Mouse (Mus musculus): ENCODE measurements at regions not wholly inside any gene's neighbourhood (a gene's known extent, or its start where the extent isn't known, plus 50 kb on each side); places are given as distances from the start of the nearest gene placed in this dataset.

GRCm38 (mm10) chr6:118283949-118284568 lies 86.5 kb upstream of the Ret start:
- no peak for DNase-seq

DNA sequence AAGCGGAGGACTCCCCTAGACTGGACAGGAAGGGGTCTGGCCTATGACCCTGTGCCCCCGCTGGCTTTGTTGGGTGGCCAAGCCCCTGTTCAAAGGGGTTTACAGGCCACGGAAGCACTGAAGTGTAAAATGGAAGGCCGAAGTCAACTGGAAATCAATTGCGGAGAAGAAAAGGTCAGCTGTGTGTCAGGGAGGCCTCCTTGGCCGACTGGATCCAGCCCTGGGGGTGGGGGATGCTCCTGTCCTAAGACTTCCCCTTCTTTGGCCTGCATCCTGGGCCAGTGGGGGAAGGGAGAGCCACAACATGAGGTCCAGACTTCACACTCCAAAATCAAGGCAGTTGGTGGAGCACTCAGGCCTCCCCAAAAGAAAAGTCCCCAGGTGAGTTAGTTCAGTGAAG lies 66.4 kb upstream of the Ret start:
- DNase-seq = peak; percentile 52

- no peak for DNase-seq
Observed at GRCm38 (mm10) chr6:118259881-118260280, 62.4 kb upstream of the Ret start.

DNA sequence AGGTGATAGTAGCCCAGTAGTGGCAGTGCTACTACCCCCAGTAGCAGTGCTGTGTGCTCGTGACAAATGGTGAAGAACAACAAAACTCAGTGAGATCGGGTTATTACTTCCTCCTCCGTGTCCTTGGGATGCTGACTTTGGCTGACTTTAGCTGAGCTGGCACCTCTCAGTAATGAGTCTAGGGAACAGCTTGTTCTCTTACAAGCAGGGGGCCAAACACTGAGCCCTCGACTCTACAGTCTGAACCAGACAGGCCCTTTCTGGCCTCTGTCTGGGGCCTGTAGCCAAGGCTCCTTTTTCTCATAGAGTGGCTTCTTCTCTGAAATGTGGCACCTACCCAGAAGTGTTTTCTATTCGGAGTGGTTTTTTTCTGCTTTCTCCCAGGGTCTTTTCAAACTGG lies 57.4 kb upstream of the Ret start:
- no peak for DNase-seq

- DNase-seq = no peak
Observed at GRCm38 (mm10) chr6:118252711-118253110, 55.2 kb upstream of the Ret start.

GRCm38 (mm10) chr6:118251131-118251530 lies 53.6 kb upstream of the Ret start:
- DNase-seq = no peak

GRCm38 (mm10) chr6:118250006-118250405 lies 52.5 kb upstream of the Ret start:
- no peak for DNase-seq

All from embryo, embryonic 11 days (tissue).